ENCODE assay signal across 9 mouse cellular contexts in genomic region chr6:119543456-119543802, GRCm38 (mm10). TPM values are rescaled to one million over a fixed set of nuclear protein-coding genes. Genes with fewer than 3 reads are reported as not detected.
A peak's percentile ranks its signal among the peaks of the same experiment; 100 is the strongest.
DNase-seq lines count a peak whose midpoint lies in the region; ATAC-seq and TF ChIP-seq lines count a peak whose summit lies in the region.
"Had no signal": no experiment of that assay in that cellular context is flagged by ENCODE, and none has a peak within 500 bp of the region (broad histone marks: within the 10 kb centered on the region; RNA-seq: fewer than 3 reads in every experiment).

No protein-coding gene starts in this region.

- no peak for TF ChIP-seq EP300 in heart, adult 2 months (IDR thresholded peaks at IDR 0.05; ENCODE audit: insufficient read depth, low read depth, low read length)

- 4% methylated on average over 30 of the region's 30 CpGs for WGBS in heart, adult 2 months
- WGBS in embryonic facial prominence, embryonic 13.5 days: under 1% methylated on average over 30 of the region's 30 CpGs
- WGBS in midbrain, embryonic 12.5 days: under 1% methylated on average over 29 of the region's 30 CpGs

- DNase-seq in heart, adult 2 months: peak; percentile 8 to 40
- no peak for DNase-seq in heart, adult 11 months
- peak; percentile 5 for DNase-seq in CD4-positive helper T cell, adult 2 months (ENCODE audit: low read depth, low spot score)
- DNase-seq in induced T-regulatory cell, adult 2 months (ENCODE audit: low read depth): peak; percentile 10
- no peak for DNase-seq in frontal cortex, postnatal 36 days (ENCODE audit: low spot score in 2 of 2)

- TF ChIP-seq POLR2A in heart, adult 2 months (IDR thresholded peaks at IDR 0.05; ENCODE audit: insufficient read depth, low read depth, low read length): no peak

- no peaks in the 10 kb centered on the region for H3K9me3 ChIP-seq in embryonic facial prominence, embryonic 13.5 days
- H3K9me3 ChIP-seq in midbrain, embryonic 12.5 days: no peaks in the 10 kb centered on the region; the same call in 1 of the 2 replicates

- H3K79me2 ChIP-seq in heart, adult 2 months (replicated peaks; ENCODE audit: control insufficient read depth, insufficient read depth, low read length): no peaks in the 10 kb centered on the region

- no peak for TF ChIP-seq CTCF in heart, adult 2 months (IDR thresholded peaks at IDR 0.05)

- no peak overlapping the region for H3K27ac ChIP-seq in heart, adult 2 months
- no peak overlapping the region for H3K27ac ChIP-seq in embryonic facial prominence, embryonic 13.5 days
- H3K27ac ChIP-seq in midbrain, embryonic 12.5 days (replicated peaks): no peak overlapping the region

- no peaks in the 10 kb centered on the region for H3K27me3 ChIP-seq in heart, adult 2 months (ENCODE audit: control insufficient read depth, insufficient read depth, low read length)
- peaks cover 25% of the 10 kb centered on the region for H3K27me3 ChIP-seq in embryonic facial prominence, embryonic 13.5 days
- H3K27me3 ChIP-seq in midbrain, embryonic 12.5 days: peaks cover 46% of the 10 kb centered on the region

- H3K4me2 ChIP-seq in embryonic facial prominence, embryonic 13.5 days: peak overlapping the region; percentile 92
- H3K4me2 ChIP-seq in midbrain, embryonic 12.5 days (replicated peaks): peak overlapping the region; percentile 94

- ATAC-seq in embryonic facial prominence, embryonic 13.5 days (ENCODE audit: insufficient number of reproducible peaks, insufficient read depth, low FRiP score, low TSS enrichment, low read depth): no peak
- no peak for ATAC-seq in midbrain, embryonic 12.5 days (ENCODE audit: low FRiP score, low read depth)
- no peak for ATAC-seq in monocyte, adult 5-6 weeks (replicated peaks; ENCODE audit: insufficient number of reproducible peaks, low FRiP score, low TSS enrichment, poor library complexity, severe bottlenecking)

- intact Hi-C loops in heart, adult 2 months (cut with DNase I): no loop called here

- peaks cover 1% of the 10 kb centered on the region; the same call in 1 of the 2 replicates for H3K4me1 ChIP-seq in heart, adult 2 months (ENCODE audit: control insufficient read depth, insufficient read depth, low read length)
- H3K4me1 ChIP-seq in embryonic facial prominence, embryonic 13.5 days: peaks cover 27% of the 10 kb centered on the region
- H3K4me1 ChIP-seq in midbrain, embryonic 12.5 days: peaks cover 13% of the 10 kb centered on the region

- H3K9ac ChIP-seq in heart, adult 2 months (ENCODE audit: low read depth, low read length): peak overlapping the region; percentile 75
- peak overlapping the region; percentile 85 for H3K9ac ChIP-seq in embryonic facial prominence, embryonic 13.5 days
- peak overlapping the region; percentile 75 for H3K9ac ChIP-seq in midbrain, embryonic 12.5 days (replicated peaks)

- no peaks in the 10 kb centered on the region for H3K36me3 ChIP-seq in heart, adult 2 months (ENCODE audit: control insufficient read depth, insufficient read depth, low read length)
- no peaks in the 10 kb centered on the region for H3K36me3 ChIP-seq in embryonic facial prominence, embryonic 13.5 days
- H3K36me3 ChIP-seq in midbrain, embryonic 12.5 days: no peaks in the 10 kb centered on the region
- H3K36me3 ChIP-seq: G1E had no signal

- H3K4me3 ChIP-seq in heart, adult 2 months: peak overlapping the region; percentile 60
- H3K4me3 ChIP-seq in embryonic facial prominence, embryonic 13.5 days: peak overlapping the region; percentile 79
- H3K4me3 ChIP-seq in midbrain, embryonic 12.5 days: peak overlapping the region; percentile 79

RNA-seq across cellular contexts. Expression of gene Wnt5b, which starts 0.7 kb away (rescaled TPM):
- total RNA-seq in heart, adult 2 months (2021): 1 to 10 TPM; 2.4 to 3.0 TPM
- 2.5 and 2.9 TPM in 2 replicates for polyA plus RNA-seq in heart, adult 2 months (2012; rRNA removed)
- 11.1 TPM in 2 replicates for polyA plus RNA-seq in embryonic facial prominence, embryonic 13.5 days (2015; fragmentation: Nextera tagmentation; extraction: Ambion mirVana)
- polyA plus RNA-seq in midbrain, embryonic 12.5 days (2016; fragmentation: Nextera tagmentation; extraction: Ambion mirVana): 10.4 and 10.6 TPM in 2 replicates
- total RNA-seq in monocyte, adult 5-6 weeks (2017): 0.48 TPM in 1 of 3 replicates, not detected in the others
- total RNA-seq: G1E had no signal

Comparison
In these comparisons a context has a peak if more than half of its experiments do, and no peak if none do; other contexts are left out.
1. DNase-seq: peak in heart, adult 2 months (2 of 2), CD4-positive helper T cell, adult 2 months (single experiment) and induced T-regulatory cell, adult 2 months (single experiment); none in heart, adult 11 months (single experiment) and frontal cortex, postnatal 36 days (0 of 2).
2. Peak in every context shown above with its lines, with median percentiles within 50 percentile points of each other: H3K4me3 ChIP-seq and H3K9ac ChIP-seq.